Mouse (Mus musculus): ENCODE measurements around the gene Auts2.

- no peak for TF ChIP-seq CTCF (IDR thresholded peaks at IDR 0.05; ENCODE audit: low read depth)
- TF ChIP-seq EP300 (IDR thresholded peaks at IDR 0.05; ENCODE audit: low read depth) = no peak
These were observed 949.9 kb downstream of the Auts2 start for GRCm38 (mm10) chr5:131593261-131593660.
